Mouse (Mus musculus): ENCODE data around the gene Capn8. TPM values are rescaled to one million over a fixed set of nuclear protein-coding genes. Genes with fewer than 3 reads are reported as not detected.

Gene Capn8
- polyA plus RNA-seq, 1 experiment from 2014 or later = 0.08 TPM

GRCm38 (mm10) chr1:182592436-182592835 lies 27.6 kb downstream of the Capn8 start:
- no peak for DNase-seq (ENCODE audit: low spot score)
- 76% methylated on average over 4 of the region's 4 CpGs for WGBS

GRCm38 (mm10) chr1:182605330-182606150 lies 40.7 kb downstream of the Capn8 start:
- H3K27ac ChIP-seq = peak overlapping the region; percentile 66; the same call in 1 of the 2 replicates
- no peaks in the 10 kb centered on the region for H3K9me3 ChIP-seq
- no peak overlapping the region for H3K4me3 ChIP-seq
- H3K4me1 ChIP-seq (replicated peaks) = peaks cover 21% of the 10 kb centered on the region
- no peaks in the 10 kb centered on the region for H3K36me3 ChIP-seq
- 80% methylated on average over 17 of the region's 17 CpGs for WGBS
- peak; percentile 37 for DNase-seq (ENCODE audit: low spot score)
- H3K27me3 ChIP-seq (ENCODE audit: insufficient read depth, poor library complexity, severe bottlenecking) = 0 out of 2 replicates have a peak, but pooled peaks cover 2% of the 10 kb centered on the region

More at GRCm38 (mm10) chr1:182592436-182592835, 27.6 kb downstream of the Capn8 start:
- H3K4me3 ChIP-seq = no peak overlapping the region
- no peaks in the 10 kb centered on the region for H3K9me3 ChIP-seq
- H3K4me1 ChIP-seq (replicated peaks) = peaks cover 34% of the 10 kb centered on the region
- H3K27me3 ChIP-seq (ENCODE audit: insufficient read depth, poor library complexity, severe bottlenecking) = peaks cover 9% of the 10 kb centered on the region; the same call in 1 of the 2 replicates
- H3K27ac ChIP-seq = no peak overlapping the region
- no peaks in the 10 kb centered on the region for H3K36me3 ChIP-seq

- 85% methylated on average over 4 of the region's 4 CpGs for WGBS
These were observed 45.0 kb downstream of the Capn8 start for GRCm38 (mm10) chr1:182609701-182610335.

GRCm38 (mm10) chr1:182615465-182615864 lies 50.7 kb downstream of the Capn8 start:
- no peak for DNase-seq (ENCODE audit: low spot score)
- 63% methylated on average over 1 of the region's 1 CpGs for WGBS
- no peaks in the 10 kb centered on the region for H3K36me3 ChIP-seq

More at GRCm38 (mm10) chr1:182609701-182610335, 45.0 kb downstream of the Capn8 start:
- H3K9me3 ChIP-seq = no peaks in the 10 kb centered on the region
- H3K36me3 ChIP-seq = no peaks in the 10 kb centered on the region
- DNase-seq (ENCODE audit: low spot score) = no peak
- 0 out of 2 replicates have a peak overlapping the region, but pooled peaks have one; percentile 53 for H3K27ac ChIP-seq
- peaks cover 32% of the 10 kb centered on the region for H3K4me1 ChIP-seq (replicated peaks)
- H3K4me3 ChIP-seq = no peak overlapping the region
- no peaks in the 10 kb centered on the region for H3K27me3 ChIP-seq (ENCODE audit: insufficient read depth, poor library complexity, severe bottlenecking)

GRCm38 (mm10) chr1:182618200-182618947 lies 53.6 kb downstream of the Capn8 start:
- peaks cover 5% of the 10 kb centered on the region; the same call in 1 of the 2 replicates for H3K9me3 ChIP-seq
- H3K4me1 ChIP-seq (replicated peaks) = peaks cover 34% of the 10 kb centered on the region
- no peak overlapping the region for H3K4me3 ChIP-seq
- H3K36me3 ChIP-seq = no peaks in the 10 kb centered on the region
- H3K27ac ChIP-seq = peak overlapping the region; percentile 77
- peak; percentile 43 for DNase-seq (ENCODE audit: low spot score)
- no peaks in the 10 kb centered on the region for H3K27me3 ChIP-seq (ENCODE audit: insufficient read depth, poor library complexity, severe bottlenecking)
- WGBS = 70% methylated on average over 16 of the region's 16 CpGs

More at GRCm38 (mm10) chr1:182615465-182615864, 50.7 kb downstream of the Capn8 start:
- Histone ChIP-seq H3K27ac (0 out of 2 replicates have a peak overlapping the region, but pooled peaks have one; percentile 53), H3K27me3 (ENCODE audit: insufficient read depth, poor library complexity, severe bottlenecking) (no peaks in the 10 kb centered on the region), H3K9me3 (peaks cover 5% of the 10 kb centered on the region; the same call in 1 of the 2 replicates), H3K4me1 (replicated peaks) (peaks cover 37% of the 10 kb centered on the region), H3K4me3 (no peak overlapping the region)

- peak; percentile 60 for DNase-seq (ENCODE audit: low spot score)
- H3K9me3 ChIP-seq = peaks cover 5% of the 10 kb centered on the region; the same call in 1 of the 2 replicates
- H3K27ac ChIP-seq = peak overlapping the region; percentile 68
- 21% methylated on average over 4 of the region's 4 CpGs for WGBS
- no peak overlapping the region for H3K4me3 ChIP-seq
- H3K27me3 ChIP-seq (ENCODE audit: insufficient read depth, poor library complexity, severe bottlenecking) = no peaks in the 10 kb centered on the region
- H3K4me1 ChIP-seq (replicated peaks) = peaks cover 34% of the 10 kb centered on the region
- H3K36me3 ChIP-seq = no peaks in the 10 kb centered on the region
These were observed 55.7 kb downstream of the Capn8 start for GRCm38 (mm10) chr1:182620470-182620869.

GRCm38 (mm10) chr1:182621256-182621655 lies 56.4 kb downstream of the Capn8 start:
- H3K9me3 ChIP-seq = peaks cover 5% of the 10 kb centered on the region; the same call in 1 of the 2 replicates
- H3K4me3 ChIP-seq = no peak overlapping the region
- no peaks in the 10 kb centered on the region for H3K36me3 ChIP-seq
- no peak for DNase-seq (ENCODE audit: low spot score)
- H3K4me1 ChIP-seq (replicated peaks) = peaks cover 34% of the 10 kb centered on the region
- H3K27me3 ChIP-seq (ENCODE audit: insufficient read depth, poor library complexity, severe bottlenecking) = no peaks in the 10 kb centered on the region
- WGBS = 78% methylated on average over 8 of the region's 8 CpGs
- peak overlapping the region; percentile 56; the same call in 1 of the 2 replicates for H3K27ac ChIP-seq

GRCm38 (mm10) chr1:182626197-182626596 lies 61.4 kb downstream of the Capn8 start:
- Histone ChIP-seq H3K4me1 (replicated peaks) (peaks cover 6% of the 10 kb centered on the region; the same call in 1 of the 2 replicates), H3K36me3 (no peaks in the 10 kb centered on the region), H3K9me3 (peaks cover 2% of the 10 kb centered on the region; the same call in 1 of the 2 replicates), H3K4me3 (no peak overlapping the region), H3K27me3 (ENCODE audit: insufficient read depth, poor library complexity, severe bottlenecking) (no peaks in the 10 kb centered on the region), H3K27ac (no peak overlapping the region)
- WGBS = 77% methylated on average over 1 of the region's 1 CpGs
- DNase-seq (ENCODE audit: low spot score) = no peak

GRCm38 (mm10) chr1:182629228-182629627 lies 64.4 kb downstream of the Capn8 start:
- Histone ChIP-seq H3K4me1 (replicated peaks) (0 out of 2 replicates have a peak, but pooled peaks cover 3% of the 10 kb centered on the region), H3K27me3 (ENCODE audit: insufficient read depth, poor library complexity, severe bottlenecking) (no peaks in the 10 kb centered on the region), H3K9me3 (peaks cover 2% of the 10 kb centered on the region; the same call in 1 of the 2 replicates), H3K27ac (no peak overlapping the region), H3K36me3 (no peaks in the 10 kb centered on the region), H3K4me3 (no peak overlapping the region)
- DNase-seq (ENCODE audit: low spot score) = no peak
- 90% methylated on average over 4 of the region's 4 CpGs for WGBS

- WGBS = 89% methylated on average over 12 of the region's 12 CpGs
These were observed 69.0 kb downstream of the Capn8 start for GRCm38 (mm10) chr1:182633712-182634294.

GRCm38 (mm10) chr1:182639016-182639415 lies 74.2 kb downstream of the Capn8 start:
- Histone ChIP-seq H3K4me1 (replicated peaks) (peaks cover 37% of the 10 kb centered on the region), H3K9me3 (no peaks in the 10 kb centered on the region), H3K4me3 (no peak overlapping the region), H3K27ac (no peak overlapping the region), H3K27me3 (ENCODE audit: insufficient read depth, poor library complexity, severe bottlenecking) (no peaks in the 10 kb centered on the region), H3K36me3 (no peaks in the 10 kb centered on the region)
- 70% methylated on average over 7 of the region's 7 CpGs for WGBS
- no peak for DNase-seq (ENCODE audit: low spot score)

More at GRCm38 (mm10) chr1:182633712-182634294, 69.0 kb downstream of the Capn8 start:
- no peaks in the 10 kb centered on the region for H3K27me3 ChIP-seq (ENCODE audit: insufficient read depth, poor library complexity, severe bottlenecking)
- H3K4me1 ChIP-seq (replicated peaks) = peaks cover 10% of the 10 kb centered on the region
- no peak overlapping the region for H3K27ac ChIP-seq
- no peak overlapping the region for H3K4me3 ChIP-seq
- H3K9me3 ChIP-seq = no peaks in the 10 kb centered on the region
- H3K36me3 ChIP-seq = no peaks in the 10 kb centered on the region
- DNase-seq (ENCODE audit: low spot score) = no peak

- DNase-seq (ENCODE audit: low spot score) = no peak
- no peaks in the 10 kb centered on the region for H3K36me3 ChIP-seq
- H3K9me3 ChIP-seq = no peaks in the 10 kb centered on the region
- H3K27ac ChIP-seq = no peak overlapping the region
- 90% methylated on average over 5 of the region's 5 CpGs for WGBS
- H3K4me3 ChIP-seq = no peak overlapping the region
- no peaks in the 10 kb centered on the region for H3K27me3 ChIP-seq (ENCODE audit: insufficient read depth, poor library complexity, severe bottlenecking)
- peaks cover 37% of the 10 kb centered on the region for H3K4me1 ChIP-seq (replicated peaks)
These were observed 74.6 kb downstream of the Capn8 start for GRCm38 (mm10) chr1:182639456-182639855.
